Mouse (Mus musculus) liver, adult 2 months (tissue): Measurements from ENCODE around the gene Cldn14. TPM values are rescaled to one million over a fixed set of nuclear protein-coding genes. Genes with fewer than 3 reads are reported as not detected.

Experiments
- DNase-seq: peaks from one replicate; pipeline ENCODE4 v3.0.0-alpha.2; 2011; ENCODE audit warnings: low read depth, low spot score; ENCODE audit errors: extremely low read depth
- H3K27ac ChIP-seq: fragments of 200-500 bp; replicated peaks from 2 replicates; pipeline ENCODE4 v1.5.1; 2012; ENCODE audit warnings: low read depth, mild to moderate bottlenecking, control low read depth, inconsistent platforms, low read length; ENCODE audit not compliant: insufficient read depth
- H3K27me3 ChIP-seq: fragments of 200-500 bp; 2 replicates; pipeline ENCODE4 v1.6.1; 2012; ENCODE audit warnings: mild to moderate bottlenecking, moderate library complexity, low read length, inconsistent platforms; ENCODE audit not compliant: control insufficient read depth, insufficient read depth
- H3K36me3 ChIP-seq: fragments of 200-500 bp; 2 replicates; pipeline ENCODE4 v1.6.1; 2012; ENCODE audit warnings: low read length, inconsistent platforms; ENCODE audit not compliant: control insufficient read depth, insufficient read depth
- H3K4me1 ChIP-seq: fragments of 200-500 bp; 2 replicates; pipeline ENCODE4 v1.6.1; 2011; ENCODE audit warnings: low read length; ENCODE audit not compliant: control insufficient read depth, insufficient read depth
- H3K4me3 ChIP-seq: fragments of 200-500 bp; 2 replicates; pipeline ENCODE4 v1.5.1; 2011; ENCODE audit warnings: low read depth, mild to moderate bottlenecking, control low read depth, low read length, moderate library complexity; ENCODE audit not compliant: insufficient read depth
- H3K79me2 ChIP-seq: fragments of 200-500 bp; 2 replicates; pipeline ENCODE4 v1.6.1; 2012; ENCODE audit warnings: inconsistent platforms, mild to moderate bottlenecking, low read length, moderate library complexity; ENCODE audit not compliant: control insufficient read depth, insufficient read depth
- H3K9ac ChIP-seq: fragments of 200-500 bp; 2 replicates; pipeline ENCODE4 v1.6.1; 2012; ENCODE audit warnings: low read depth, mild to moderate bottlenecking, control low read depth, inconsistent platforms, low read length
- CTCF ChIP-seq: fragments of 200-500 bp; IDR thresholded peaks from 2 replicates; pipeline ENCODE4 v1.5.1; 2011; ENCODE audit warnings: low read depth, low read length, control low read depth
- POLR2A ChIP-seq: fragments of 200-500 bp; IDR thresholded peaks from 2 replicates; pipeline ENCODE4 v1.6.1; 2011; ENCODE audit warnings: low read length, control low read depth; ENCODE audit not compliant: insufficient read depth; ENCODE audit errors: extremely low read depth
- WGBS: fragments of 180-500 bp; shearing (Covaris S2); methylation state at CpG from one replicate; pipeline ENCODE4 v1.1.7; 2018; 5-methylcytosine and 5-hydroxymethylcytosine counted together
- polyA plus RNA-seq: library from polyadenylated mRNA; depleted of rRNA; stranded (reverse); fragments of >200 nt; gene quantifications from 2 replicates; pipeline ENCODE4 v1.2.3, GENCODE M21; 2012
- total RNA-seq: library from RNA; depleted of rRNA; stranded (reverse); fragments of >200 nt; gene quantifications from 2 replicates; pipeline ENCODE4 v1.2.3, GENCODE M21; 2014

Cldn14 gene
- total and polyA plus RNA-seq, 2 experiments: 8.4 to 37.4 TPM

DNA sequence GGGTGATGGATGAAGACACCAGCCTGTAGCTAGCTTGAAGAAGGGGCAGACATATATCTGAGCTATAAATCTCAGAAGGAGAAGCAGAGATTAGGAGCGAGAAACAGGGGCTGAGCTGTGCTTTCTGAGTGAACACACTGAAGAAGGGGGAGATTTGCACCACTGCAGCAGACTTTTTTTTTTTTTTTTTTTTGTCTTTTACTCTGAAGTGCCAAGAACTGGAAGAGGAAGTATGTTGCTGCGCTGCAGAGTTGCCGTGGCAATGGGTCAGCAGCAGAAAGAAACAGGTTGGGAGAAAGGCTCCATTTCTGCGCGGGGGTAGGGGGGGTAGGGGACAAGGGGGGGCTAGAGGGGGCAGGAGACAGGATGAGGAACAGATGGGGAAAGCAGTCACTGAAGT lies 2.6 kb upstream of the Cldn14 start:
- no peak for TF ChIP-seq CTCF
- TF ChIP-seq POLR2A: no peak
- no peak overlapping the region for H3K4me3 ChIP-seq
- WGBS: 32% methylated on average over 5 of the region's 5 CpGs
- H3K9ac ChIP-seq: no peak overlapping the region
- H3K36me3 ChIP-seq: no peaks in the 10 kb centered on the region
- H3K27ac ChIP-seq: no peak overlapping the region
- no peaks in the 10 kb centered on the region for H3K79me2 ChIP-seq
- no peaks in the 10 kb centered on the region for H3K4me1 ChIP-seq
- H3K27me3 ChIP-seq: no peaks in the 10 kb centered on the region; the same call in 1 of the 2 replicates
- no peak for DNase-seq

- TF ChIP-seq POLR2A (no peak), CTCF (no peak)
- no peaks in the 10 kb centered on the region; the same call in 1 of the 2 replicates for H3K27me3 ChIP-seq
- no peak overlapping the region for H3K9ac ChIP-seq
- H3K4me1 ChIP-seq: no peaks in the 10 kb centered on the region
- H3K36me3 ChIP-seq: no peaks in the 10 kb centered on the region
- H3K4me3 ChIP-seq: no peak overlapping the region
- H3K27ac ChIP-seq: no peak overlapping the region
- H3K79me2 ChIP-seq: no peaks in the 10 kb centered on the region
- 81% methylated on average over 3 of the region's 3 CpGs for WGBS
- no peak for DNase-seq
Observed at GRCm38 (mm10) chr16:94010633-94011032, 2.0 kb upstream of the Cldn14 start.

GRCm38 (mm10) chr16:94010156-94010555 lies 1.5 kb upstream of the Cldn14 start:
- Histone ChIP-seq H3K27ac (no peak overlapping the region), H3K27me3 (no peaks in the 10 kb centered on the region; the same call in 1 of the 2 replicates), H3K9ac (no peak overlapping the region), H3K36me3 (no peaks in the 10 kb centered on the region), H3K4me3 (no peak overlapping the region), H3K79me2 (no peaks in the 10 kb centered on the region), H3K4me1 (no peaks in the 10 kb centered on the region)
- no peak for DNase-seq
- WGBS: 71% methylated on average over 5 of the region's 5 CpGs
- TF ChIP-seq POLR2A (no peak), CTCF (no peak)

- no peak for DNase-seq
- no peak overlapping the region for H3K9ac ChIP-seq
- H3K27ac ChIP-seq: no peak overlapping the region
- H3K4me1 ChIP-seq: no peaks in the 10 kb centered on the region
- TF ChIP-seq POLR2A (no peak), CTCF (no peak)
- H3K4me3 ChIP-seq: no peak overlapping the region
- no peaks in the 10 kb centered on the region; the same call in 1 of the 2 replicates for H3K27me3 ChIP-seq
- no peaks in the 10 kb centered on the region for H3K36me3 ChIP-seq
- WGBS: 74% methylated on average over 5 of the region's 5 CpGs
- H3K79me2 ChIP-seq: no peaks in the 10 kb centered on the region
Observed at GRCm38 (mm10) chr16:94009356-94009755, 719 bp upstream of the Cldn14 start.

- no peak overlapping the region for H3K4me3 ChIP-seq
- H3K27me3 ChIP-seq: no peaks in the 10 kb centered on the region; the same call in 1 of the 2 replicates
- TF ChIP-seq POLR2A: no peak
- TF ChIP-seq CTCF: no peak
- no peak overlapping the region for H3K27ac ChIP-seq
- no peak overlapping the region for H3K9ac ChIP-seq
- no peaks in the 10 kb centered on the region for H3K79me2 ChIP-seq
- no peaks in the 10 kb centered on the region for H3K4me1 ChIP-seq
- DNase-seq: no peak
- H3K36me3 ChIP-seq: no peaks in the 10 kb centered on the region
- WGBS: 74% methylated on average over 23 of the region's 23 CpGs
Observed at GRCm38 (mm10) chr16:94006706-94007665, 1.7 kb downstream of the Cldn14 start.

DNA sequence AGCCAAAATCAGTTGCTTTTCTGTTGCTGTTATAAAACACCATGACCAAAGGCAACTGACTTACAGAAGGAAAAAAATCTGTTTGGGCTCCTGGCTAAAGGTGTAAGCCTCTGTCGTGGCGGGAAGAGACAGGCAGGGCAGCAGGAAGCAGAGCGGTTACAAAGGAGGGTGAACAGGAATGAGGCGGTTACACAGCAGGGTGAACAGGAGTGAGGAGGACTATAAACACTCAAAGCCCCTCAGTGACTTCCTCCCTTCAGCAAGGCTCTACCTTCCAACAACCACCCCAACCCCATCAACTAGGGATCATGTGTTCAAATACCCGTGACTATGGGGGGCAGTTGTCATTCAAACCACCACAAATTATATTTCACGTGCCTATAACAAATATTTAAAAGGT lies 5.2 kb downstream of the Cldn14 start:
- DNase-seq: no peak
- Histone ChIP-seq H3K9ac (no peak overlapping the region), H3K4me1 (no peaks in the 10 kb centered on the region), H3K27ac (no peak overlapping the region), H3K4me3 (no peak overlapping the region), H3K27me3 (no peaks in the 10 kb centered on the region), H3K79me2 (no peaks in the 10 kb centered on the region), H3K36me3 (no peaks in the 10 kb centered on the region)
- TF ChIP-seq CTCF (no peak), POLR2A (no peak)
- whole genome bisulfite sequencing: 89% methylated on average over 6 of the region's 6 CpGs
